Mouse (Mus musculus): ENCODE results near the gene Ifi208. TPM values are rescaled to one million over a fixed set of nuclear protein-coding genes. Genes with fewer than 3 reads are reported as not detected.
"Not testable (repeated sequence)": the region's sequence is repeated elsewhere in the genome, so short reads cannot be mapped to it uniquely, and the experiment has no call there.

Gene Ifi208
- 0.36 and 0.52 TPM in 2 replicates for polyA plus RNA-seq (2012; rRNA removed)

DNA sequence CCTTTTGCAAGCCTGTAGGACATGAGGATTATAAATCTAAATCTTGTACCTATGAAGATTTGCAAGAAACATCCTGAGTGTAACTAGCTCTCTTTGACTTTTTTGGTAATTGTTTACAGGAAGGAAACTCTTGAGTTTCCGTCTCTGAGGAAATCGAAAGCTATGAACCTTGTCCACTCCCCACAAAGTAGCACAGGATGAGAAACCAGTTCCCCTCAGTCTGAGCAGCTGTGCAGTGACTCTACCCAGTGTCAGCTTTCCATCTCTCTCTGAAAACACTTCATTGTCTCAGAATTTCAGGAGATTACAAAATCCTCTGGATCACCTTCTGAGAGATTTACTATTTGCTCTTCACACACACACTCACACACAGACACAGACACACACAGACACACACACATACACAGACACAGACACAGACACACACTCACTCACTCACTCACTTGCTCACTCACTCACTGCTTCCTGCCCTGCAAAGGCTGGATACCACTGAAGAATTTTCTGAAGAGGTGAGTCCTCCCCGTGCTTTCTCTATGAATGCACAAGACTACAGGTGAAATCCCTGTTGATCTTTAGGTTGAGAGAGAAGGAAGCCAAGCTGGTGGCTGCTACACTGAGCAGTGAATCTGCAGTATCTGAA lies at the start of gene Ifi208:
TSS of gene Ifi208 (plus strand) at position 218 of the 640 bp plus-strand sequence.
- H3K27me3 ChIP-seq (ENCODE audit: control insufficient read depth, insufficient read depth, low read length); H3K36me3 ChIP-seq (ENCODE audit: control insufficient read depth, insufficient read depth, low read length); H3K27ac ChIP-seq (ENCODE audit: insufficient read depth, low read depth, low read length); H3K4me3 ChIP-seq (ENCODE audit: low read depth, low read length); H3K4me1 ChIP-seq (ENCODE audit: control insufficient read depth, insufficient read depth, insufficient read length, low read length): not testable (repeated sequence)
- WGBS: 30% methylated on average over 3 of the region's 3 CpGs

DNA sequence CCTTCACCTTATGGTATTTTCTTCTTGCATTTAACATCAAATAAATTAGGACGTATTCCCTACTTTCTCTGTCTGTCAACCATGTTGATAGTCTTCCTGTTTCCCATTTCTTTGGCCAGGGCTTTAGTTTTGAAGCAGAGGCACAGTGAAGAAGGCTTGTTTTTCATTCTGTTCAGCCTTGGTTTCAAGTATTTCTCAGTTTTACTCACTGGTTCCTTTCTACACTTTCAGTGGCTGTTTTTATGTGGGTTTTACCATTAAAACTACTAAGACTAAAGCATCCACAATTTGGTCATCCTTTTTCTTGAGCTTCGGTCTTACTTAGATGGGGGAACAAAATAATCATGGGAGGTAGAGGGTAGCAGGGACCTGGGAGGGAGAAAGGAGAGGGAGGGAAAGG lies 49.4 kb upstream of the Ifi208 start:
- H3K4me3 ChIP-seq (ENCODE audit: low read depth, low read length): no peak overlapping the region

DNA sequence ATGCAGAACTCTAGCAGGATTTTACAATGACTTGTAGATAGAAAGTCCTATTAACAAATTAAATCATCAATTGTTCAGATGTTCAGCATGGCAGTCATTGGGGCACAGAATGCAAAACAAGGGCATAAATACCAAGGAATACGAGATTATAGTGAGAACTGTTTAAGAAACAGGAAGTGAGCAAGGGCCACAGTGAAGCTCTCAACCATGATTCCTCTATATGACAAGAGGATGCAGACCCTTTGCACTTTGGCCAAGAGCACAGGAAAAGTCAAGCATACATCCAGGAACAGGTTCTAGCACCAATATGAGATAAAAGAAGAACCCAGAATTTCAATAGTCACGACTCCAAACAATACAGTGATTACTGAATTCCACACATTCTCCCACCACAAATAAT lies 46.8 kb upstream of the Ifi208 start:
- H3K27me3 ChIP-seq (ENCODE audit: control insufficient read depth, insufficient read depth, low read length): no peaks in the 10 kb centered on the region
- TF ChIP-seq CTCF (IDR thresholded peaks at IDR 0.05; ENCODE audit: extremely low read depth, insufficient read length, insufficient replicate concordance, low read depth, low read length): no peak
- no peak for TF ChIP-seq POLR2A (IDR thresholded peaks at IDR 0.05; ENCODE audit: low read depth, low read length)
- no peaks in the 10 kb centered on the region for H3K36me3 ChIP-seq (ENCODE audit: control insufficient read depth, insufficient read depth, low read length)
- H3K4me1 ChIP-seq (ENCODE audit: control insufficient read depth, insufficient read depth, insufficient read length, low read length): no peaks in the 10 kb centered on the region
- no peak overlapping the region for H3K4me3 ChIP-seq (ENCODE audit: low read depth, low read length)
- no peak overlapping the region for H3K27ac ChIP-seq (ENCODE audit: insufficient read depth, low read depth, low read length)
- WGBS: 46% methylated on average over 2 of the region's 2 CpGs

More for the DNA sequence above, 49.4 kb upstream of the Ifi208 start:
- WGBS: 84% methylated on average over 2 of the region's 2 CpGs
- Histone ChIP-seq H3K27me3 (ENCODE audit: control insufficient read depth, insufficient read depth, low read length) (no peaks in the 10 kb centered on the region), H3K27ac (ENCODE audit: insufficient read depth, low read depth, low read length) (no peak overlapping the region), H3K36me3 (ENCODE audit: control insufficient read depth, insufficient read depth, low read length) (no peaks in the 10 kb centered on the region), H3K4me1 (ENCODE audit: control insufficient read depth, insufficient read depth, insufficient read length, low read length) (no peaks in the 10 kb centered on the region)
- TF ChIP-seq CTCF (IDR thresholded peaks at IDR 0.05; ENCODE audit: extremely low read depth, insufficient read length, insufficient replicate concordance, low read depth, low read length) (no peak), POLR2A (IDR thresholded peaks at IDR 0.05; ENCODE audit: low read depth, low read length) (no peak)

DNA sequence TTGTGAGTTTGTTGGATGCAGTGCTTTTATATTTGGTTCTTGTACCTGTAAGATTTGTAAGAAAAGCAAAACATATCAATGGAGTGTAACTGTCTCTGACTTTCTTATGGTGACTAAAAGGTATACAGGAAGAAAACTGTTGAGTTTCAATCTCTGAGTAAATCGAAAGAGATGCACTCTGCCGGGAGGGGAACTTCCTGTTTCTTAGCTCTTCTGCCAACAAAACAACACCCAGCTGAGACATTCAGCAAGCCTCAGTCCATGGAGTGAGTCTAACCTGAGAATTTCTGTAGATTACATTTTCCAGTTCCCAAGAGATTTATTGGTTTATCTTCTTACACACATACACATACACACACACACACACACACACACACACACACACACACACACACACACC lies 42.9 kb upstream of the Ifi208 start, which contains the start of gene Ifi209:
TSS of gene Ifi209 (plus strand) at position 296 of the 400 bp plus-strand sequence.
- H3K36me3 ChIP-seq (ENCODE audit: control insufficient read depth, insufficient read depth, low read length); H3K27me3 ChIP-seq (ENCODE audit: control insufficient read depth, insufficient read depth, low read length); H3K4me3 ChIP-seq (ENCODE audit: low read depth, low read length); H3K4me1 ChIP-seq (ENCODE audit: control insufficient read depth, insufficient read depth, insufficient read length, low read length); H3K27ac ChIP-seq (ENCODE audit: insufficient read depth, low read depth, low read length): not testable (repeated sequence)
- WGBS: 62% methylated on average over 2 of the region's 2 CpGs

DNA sequence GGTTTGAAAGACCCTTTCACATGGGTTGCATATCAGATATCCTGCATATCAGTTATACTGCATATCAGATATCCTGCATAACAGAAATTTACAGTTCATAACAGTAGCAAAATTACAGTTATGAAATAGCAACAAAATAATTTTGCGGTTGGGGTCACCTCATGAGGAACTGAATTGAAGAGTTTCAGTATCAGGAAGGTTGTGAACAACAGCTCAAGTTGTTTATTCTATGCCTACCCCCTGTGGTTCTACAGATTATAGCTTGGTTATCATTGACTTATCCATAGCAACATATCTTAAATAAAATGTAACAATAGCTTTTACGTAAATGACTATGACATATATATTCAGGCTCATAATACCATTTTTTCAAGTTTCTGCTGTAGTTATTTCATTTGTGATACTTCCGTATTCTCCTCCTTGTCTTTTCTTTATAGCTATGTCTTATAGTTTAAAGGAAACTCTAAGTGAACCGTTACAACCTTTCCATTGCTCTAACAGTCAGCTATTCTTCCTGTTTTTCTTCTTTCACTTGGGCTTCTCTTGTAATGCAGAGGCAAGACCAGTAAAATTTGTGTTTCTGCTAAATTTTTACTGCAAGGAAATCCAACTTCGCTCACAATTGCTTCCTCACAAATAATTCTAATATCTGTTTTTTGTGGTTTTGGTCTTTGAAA lies 39.4 kb upstream of the Ifi208 start:
- no peak overlapping the region for H3K4me3 ChIP-seq (ENCODE audit: low read depth, low read length)
- no peak for TF ChIP-seq POLR2A (IDR thresholded peaks at IDR 0.05; ENCODE audit: low read depth, low read length)
- no peak for TF ChIP-seq CTCF (IDR thresholded peaks at IDR 0.05; ENCODE audit: extremely low read depth, insufficient read length, insufficient replicate concordance, low read depth, low read length)

DNA sequence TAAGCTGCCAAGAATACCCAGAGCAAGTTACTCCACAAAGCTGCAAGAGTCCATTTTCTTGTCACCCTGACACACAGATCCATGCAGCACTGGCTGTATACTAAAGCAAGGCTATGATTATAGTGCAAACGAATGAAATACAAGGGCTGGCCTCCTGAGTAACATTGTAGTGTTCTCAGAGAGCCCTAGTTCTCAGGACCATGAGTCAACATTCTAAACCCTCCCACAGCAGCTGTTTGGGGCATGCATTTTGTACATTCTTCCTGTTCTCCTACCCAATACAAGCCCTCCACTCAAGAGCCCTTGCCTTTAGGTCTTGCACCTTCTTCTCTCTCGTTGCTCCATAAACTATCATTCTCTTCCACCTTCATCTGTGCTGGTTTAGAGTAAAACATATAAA lies 28.1 kb upstream of the Ifi208 start:
- TF ChIP-seq CTCF (IDR thresholded peaks at IDR 0.05; ENCODE audit: extremely low read depth, insufficient read length, insufficient replicate concordance, low read depth, low read length): no peak
- Histone ChIP-seq H3K36me3 (ENCODE audit: control insufficient read depth, insufficient read depth, low read length) (no peaks in the 10 kb centered on the region), H3K4me1 (ENCODE audit: control insufficient read depth, insufficient read depth, insufficient read length, low read length) (no peaks in the 10 kb centered on the region), H3K4me3 (ENCODE audit: low read depth, low read length) (no peak overlapping the region), H3K27me3 (ENCODE audit: control insufficient read depth, insufficient read depth, low read length) (no peaks in the 10 kb centered on the region), H3K27ac (ENCODE audit: insufficient read depth, low read depth, low read length) (no peak overlapping the region)
- 72% methylated on average over 2 of the region's 2 CpGs for WGBS

More for the DNA sequence above, 39.4 kb upstream of the Ifi208 start:
- no peaks in the 10 kb centered on the region for H3K36me3 ChIP-seq (ENCODE audit: control insufficient read depth, insufficient read depth, low read length)
- no peaks in the 10 kb centered on the region for H3K27me3 ChIP-seq (ENCODE audit: control insufficient read depth, insufficient read depth, low read length)
- no peak overlapping the region for H3K27ac ChIP-seq (ENCODE audit: insufficient read depth, low read depth, low read length)
- 79% methylated on average over 5 of the region's 5 CpGs for WGBS
- no peaks in the 10 kb centered on the region for H3K4me1 ChIP-seq (ENCODE audit: control insufficient read depth, insufficient read depth, insufficient read length, low read length)

DNA sequence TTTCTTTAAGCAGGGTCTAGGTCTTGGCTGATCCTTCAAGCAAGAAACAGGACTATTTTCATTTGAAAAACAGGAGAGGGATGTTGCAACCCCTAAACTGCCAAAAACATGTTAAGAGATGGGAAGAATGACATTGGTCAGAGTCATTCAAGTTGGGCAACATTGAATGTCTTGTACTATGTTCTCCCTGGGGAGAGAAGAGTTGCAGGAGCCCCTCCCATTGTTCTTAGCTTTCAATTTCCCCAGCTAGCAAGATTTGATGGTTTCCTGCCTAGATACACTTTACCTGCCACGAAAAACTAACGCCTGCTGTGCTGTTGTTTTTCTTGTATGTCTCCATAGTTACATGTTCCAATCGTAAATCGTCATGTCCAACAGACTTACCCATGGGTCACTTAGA lies 15.5 kb upstream of the Ifi208 start:
- TF ChIP-seq POLR2A (IDR thresholded peaks at IDR 0.05; ENCODE audit: low read depth, low read length): no peak
- no peak for TF ChIP-seq CTCF (IDR thresholded peaks at IDR 0.05; ENCODE audit: extremely low read depth, insufficient read length, insufficient replicate concordance, low read depth, low read length)
- H3K27me3 ChIP-seq (ENCODE audit: control insufficient read depth, insufficient read depth, low read length): no peaks in the 10 kb centered on the region
- no peaks in the 10 kb centered on the region for H3K4me1 ChIP-seq (ENCODE audit: control insufficient read depth, insufficient read depth, insufficient read length, low read length)
- H3K36me3 ChIP-seq (ENCODE audit: control insufficient read depth, insufficient read depth, low read length): no peaks in the 10 kb centered on the region
- WGBS: 63% methylated on average over 4 of the region's 4 CpGs
- H3K4me3 ChIP-seq (ENCODE audit: low read depth, low read length): no peak overlapping the region
- no peak overlapping the region for H3K27ac ChIP-seq (ENCODE audit: insufficient read depth, low read depth, low read length)

DNA sequence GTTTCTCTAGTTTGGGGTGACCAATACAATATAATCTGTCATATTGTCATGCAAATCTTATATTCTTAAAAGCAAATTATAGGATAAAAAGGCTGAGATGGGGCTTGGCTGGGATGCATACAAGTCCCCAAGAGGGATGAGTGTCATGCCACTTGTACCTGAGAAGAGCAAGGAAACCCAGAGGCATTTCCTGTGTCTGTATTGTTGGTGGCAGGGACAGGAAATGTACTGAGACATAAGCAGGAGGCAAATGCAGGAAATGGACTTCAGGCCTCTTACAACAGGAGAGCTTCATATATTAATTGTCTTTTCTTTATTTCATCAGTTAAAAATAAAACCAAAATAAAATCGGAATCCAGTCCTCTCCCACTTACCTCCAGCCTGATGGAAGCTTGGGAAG lies 5.1 kb downstream of the Ifi208 start:
- not testable (repeated sequence) for H3K4me1 ChIP-seq (ENCODE audit: control insufficient read depth, insufficient read depth, insufficient read length, low read length); H3K4me3 ChIP-seq (ENCODE audit: low read depth, low read length); H3K27me3 ChIP-seq (ENCODE audit: control insufficient read depth, insufficient read depth, low read length); H3K36me3 ChIP-seq (ENCODE audit: control insufficient read depth, insufficient read depth, low read length); H3K27ac ChIP-seq (ENCODE audit: insufficient read depth, low read depth, low read length)
- WGBS: 73% methylated on average over 1 of the region's 1 CpGs
